Mouse (Mus musculus) ES-Bruce4 (cell line): ENCODE measurements around the gene Tcf7l1.

Experiments used
- CTCF ChIP-seq: IDR thresholded peaks from one replicate; pipeline ENCODE4 v1.8.1; 2011; ENCODE audit warnings: low read depth, low read length
- POLR2A ChIP-seq: IDR thresholded peaks from one replicate; pipeline ENCODE4 v1.8.1; 2011; ENCODE audit warnings: low read length; ENCODE audit not compliant: insufficient read depth

DNA sequence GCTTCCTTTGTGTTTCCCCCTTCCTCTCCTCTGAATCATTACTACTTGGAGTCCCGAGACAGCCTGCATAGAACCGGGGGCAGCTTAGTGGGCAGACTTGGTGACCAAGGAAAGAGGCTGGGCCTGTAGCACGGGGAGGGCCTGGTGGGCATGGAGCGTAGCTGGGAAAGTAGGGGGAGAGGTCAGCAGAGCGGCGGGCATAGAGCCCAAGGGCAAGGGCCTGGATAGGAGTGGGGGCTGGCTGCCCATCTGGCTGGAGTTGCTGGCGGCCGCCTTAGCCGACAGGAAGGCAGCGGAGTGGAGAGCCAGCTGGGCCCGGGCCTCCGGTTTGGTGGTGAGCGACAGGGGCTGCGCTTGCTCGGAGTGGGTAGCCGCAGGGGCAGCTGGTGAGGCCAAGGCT is 161.8 kb downstream of the Tcf7l1 start:
- no peak for TF ChIP-seq CTCF
- TF ChIP-seq POLR2A: no peak
